Mouse (Mus musculus) lung, postnatal 4 days (tissue): ENCODE measurements at regions not wholly inside any gene's neighbourhood (a gene's known extent, or its start where the extent isn't known, plus 50 kb on each side); places are given as distances from the start of the nearest gene placed in this dataset.

ENCODE experiments used
- DNase-seq, 2 experiments: peaks; one replicate each; pipeline ENCODE4 v3.0.0; 2021

DNA sequence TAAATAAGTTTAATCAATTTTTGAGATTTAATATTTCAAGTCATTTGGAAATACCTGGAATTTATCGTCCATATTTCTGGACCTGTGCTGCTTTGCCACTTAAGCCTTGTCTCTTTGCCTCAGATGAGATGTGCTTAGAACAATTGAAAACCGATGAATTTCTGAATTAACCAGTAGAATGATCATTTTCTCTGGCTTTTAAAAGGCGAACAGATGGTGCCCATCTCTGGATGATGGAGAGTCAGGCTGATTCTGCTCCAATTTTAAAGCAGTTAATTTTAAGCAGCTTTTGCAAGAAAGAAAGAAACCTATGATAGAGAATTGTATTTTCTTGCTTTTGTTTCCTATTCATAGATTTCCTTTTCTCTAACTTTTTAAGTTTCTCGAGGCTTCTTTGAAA, 767.7 kb downstream of the Hace1 start:
- DNase-seq = no peak

- DNase-seq = no peak
These were observed 772.0 kb downstream of the Hace1 start for GRCm38 (mm10) chr10:46349613-46350012.

DNA sequence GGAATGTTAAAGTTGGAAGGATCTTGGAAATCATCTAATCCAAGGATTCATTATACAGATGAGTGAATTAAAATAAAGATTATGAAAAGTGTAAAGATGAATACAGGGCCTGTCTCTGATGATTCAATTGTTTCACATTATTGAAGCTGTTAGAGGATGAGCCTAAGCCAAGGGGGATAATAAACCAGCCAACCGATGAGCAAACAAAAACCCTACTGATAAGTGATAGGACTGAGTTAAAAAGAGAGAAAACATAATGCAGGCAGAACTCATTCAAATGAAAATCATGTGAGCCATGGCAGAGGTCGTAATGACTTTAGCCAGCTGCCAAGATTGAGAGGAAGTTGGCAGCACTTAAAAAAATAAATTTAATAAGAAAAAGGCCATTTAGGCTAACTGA, 772.6 kb downstream of the Hace1 start:
- no peak for DNase-seq

GRCm38 (mm10) chr10:46356775-46357174, 779.1 kb downstream of the Hace1 start:
- no peak for DNase-seq

DNA sequence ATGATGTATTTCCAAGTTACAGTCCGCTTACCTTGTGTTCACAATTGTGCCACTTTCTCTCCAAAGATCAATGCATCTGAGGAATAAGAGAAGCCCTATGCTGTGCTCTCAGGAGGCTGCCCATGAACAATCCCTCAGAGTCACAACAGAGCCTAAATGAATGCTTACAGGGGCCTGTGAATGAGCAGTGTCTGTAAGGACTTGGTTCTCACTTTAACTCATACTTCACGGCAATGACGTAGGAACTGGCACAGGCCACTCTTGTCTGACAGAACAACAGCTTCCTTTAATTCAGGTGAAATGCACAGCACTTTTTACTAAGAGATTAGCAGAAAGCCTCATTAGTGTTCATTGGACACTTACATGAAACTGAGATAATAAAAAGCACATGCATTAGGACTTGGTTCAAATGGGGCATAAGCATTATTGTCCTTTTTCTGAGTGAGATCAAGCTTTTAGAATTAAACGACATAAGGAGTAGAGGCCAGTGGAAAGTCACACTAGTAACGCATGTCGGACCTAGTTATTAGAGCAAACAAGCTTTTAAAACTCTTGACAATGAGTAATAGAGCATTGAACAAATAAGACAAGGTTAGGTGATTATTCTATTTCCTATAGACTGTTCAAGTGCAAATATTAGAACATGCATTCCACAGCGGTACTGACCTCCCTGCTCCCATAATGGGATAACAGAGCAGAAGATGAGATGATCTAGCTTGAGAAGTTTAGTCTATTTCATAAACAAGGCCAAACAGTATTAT, 796.3 kb downstream of the Hace1 start:
- no peak for DNase-seq

DNA sequence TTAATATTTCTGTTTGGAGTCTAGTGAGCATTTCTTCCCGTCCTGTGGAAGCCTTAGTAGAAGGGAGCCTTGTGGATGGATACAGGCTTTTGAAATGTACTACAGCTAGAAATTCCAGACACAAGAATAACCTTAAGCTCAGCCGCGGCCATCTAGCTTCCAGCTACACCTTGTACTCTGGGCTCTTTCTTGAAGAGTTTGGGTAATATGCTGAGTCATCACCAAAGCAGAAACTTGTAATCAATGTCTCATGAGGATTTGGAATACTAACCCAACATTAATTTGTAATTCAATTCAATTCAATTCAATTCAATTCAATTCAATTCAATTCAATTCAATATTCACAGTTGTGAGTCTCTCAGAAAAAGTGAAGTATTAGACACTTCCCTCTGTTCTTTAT, 797.0 kb downstream of the Hace1 start:
- DNase-seq = no peak

GRCm38 (mm10) chr10:46397089-46397488, 819.5 kb downstream of the Hace1 start:
- no peak for DNase-seq

DNA sequence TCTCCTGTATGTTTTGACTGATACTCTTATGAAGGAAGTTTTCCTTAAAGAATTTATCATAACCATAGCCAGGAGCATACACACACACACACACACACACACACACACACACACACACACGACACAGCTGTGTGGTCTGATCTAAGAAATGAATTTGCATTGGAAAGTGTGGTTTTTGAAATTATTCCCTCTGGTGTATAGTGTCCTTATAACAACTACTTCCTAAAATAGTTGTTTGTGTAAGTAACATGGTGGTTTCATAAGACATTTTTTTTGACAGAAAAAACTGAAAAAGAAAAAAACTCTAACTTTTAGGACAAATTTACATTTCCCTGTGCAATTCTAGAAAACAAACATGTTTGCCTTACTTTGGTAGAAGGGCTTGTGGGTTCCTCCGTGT, 826.3 kb downstream of the Hace1 start:
- DNase-seq = no peak
